Mouse (Mus musculus): ENCODE results near the gene Ppp1r26. TPM values are rescaled to one million over a fixed set of nuclear protein-coding genes. Genes with fewer than 3 reads are reported as not detected.
A peak's percentile ranks its signal among the peaks of the same experiment; 100 is the strongest.

Ppp1r26 gene
- total RNA-seq, 2 experiments from 2014 or later, result 6.9 to 7.4 TPM

GRCm38 (mm10) chr2:28502987-28503386, 56.4 kb downstream of the Ppp1r26 start:
- DNase-seq, result peak; percentile 3

GRCm38 (mm10) chr2:28504676-28505075, 58.1 kb downstream of the Ppp1r26 start:
- DNase-seq, result peak; percentile 2

Other genes starting within 250 kb of the Ppp1r26 start
- not detected for gene 1700007K13Rik, start 19.5 kb downstream of the Ppp1r26 start, total RNA-seq (2021)
- gene Mrps2, start 21.3 kb downstream of the Ppp1r26 start, total RNA-seq (2021), result 10 to 100 TPM; 48.3 to 50.4 TPM
- gene Gbgt1, start 50.1 kb downstream of the Ppp1r26 start, total RNA-seq (2021), result 1 to 10 TPM in 1 of 2 experiments, under 1 TPM in 1; 0.83 to 1.8 TPM
- 1 to 10 TPM in 1 of 2 experiments, not detected in 1; 1.2 TPM for gene Gm10134, start 59.3 kb downstream of the Ppp1r26 start, total RNA-seq (2021)
- 10 to 100 TPM; 23.9 to 26.0 TPM for gene Ralgds, start 66.3 kb downstream of the Ppp1r26 start, total RNA-seq (2021)
- not detected for gene Cel, start 116.6 kb downstream of the Ppp1r26 start, total RNA-seq (2021)
- 10 to 100 TPM; 17.8 to 18.3 TPM for gene Gtf3c5, start 137.0 kb downstream of the Ppp1r26 start, total RNA-seq (2021)
- gene Gfi1b, start 175.2 kb downstream of the Ppp1r26 start, total RNA-seq (2021), result not detected
- gene Tsc1, start 194.4 kb downstream of the Ppp1r26 start, total RNA-seq (2021), result 10 to 100 TPM; 16.4 to 17.5 TPM

All from heart, postnatal 4 days (tissue).